Mouse (Mus musculus): ENCODE measurements around the gene 4930453N24Rik.

Gene 4930453N24Rik

GRCm38 (mm10) chr16:64770521-64771430, at the start of gene 4930453N24Rik:
4930453N24Rik (minus strand) TSS chr16:64771161.
- peak; percentile 69 to 74 for DNase-seq (ENCODE audit: low spot score in 2 of 2)

DNA sequence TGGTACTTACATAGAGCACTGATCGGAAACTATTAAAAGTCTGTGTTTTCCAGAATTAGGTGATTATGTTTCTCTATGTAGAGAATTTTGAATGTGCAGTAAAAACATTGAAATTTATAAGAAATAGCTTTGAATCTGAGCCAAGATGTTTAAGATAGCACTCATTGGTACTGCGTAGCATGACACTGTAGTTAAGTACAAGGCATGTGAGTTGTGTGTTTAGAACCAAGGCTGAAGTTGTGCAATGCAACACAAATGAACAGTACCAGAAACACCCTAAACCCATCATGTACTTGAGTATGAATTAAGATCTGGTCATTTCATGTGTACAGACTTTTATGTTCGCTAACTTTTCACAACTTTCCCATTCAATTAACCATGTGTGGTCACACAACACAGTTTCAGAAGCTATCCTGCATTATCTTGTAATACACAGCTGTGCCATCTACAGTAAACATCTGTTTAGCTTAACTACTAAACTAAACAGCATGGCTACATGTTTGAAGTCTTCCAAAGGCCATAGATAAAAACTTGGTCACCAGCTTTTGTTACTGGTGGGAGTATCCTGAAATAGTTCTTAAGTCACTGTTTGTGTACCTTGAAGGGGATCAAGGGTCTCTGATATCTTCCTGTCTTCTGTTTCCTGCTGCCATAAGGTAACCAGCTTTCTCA, 46.3 kb upstream of the 4930453N24Rik start:
- DNase-seq (ENCODE audit: low spot score in 2 of 2): no peak

DNA sequence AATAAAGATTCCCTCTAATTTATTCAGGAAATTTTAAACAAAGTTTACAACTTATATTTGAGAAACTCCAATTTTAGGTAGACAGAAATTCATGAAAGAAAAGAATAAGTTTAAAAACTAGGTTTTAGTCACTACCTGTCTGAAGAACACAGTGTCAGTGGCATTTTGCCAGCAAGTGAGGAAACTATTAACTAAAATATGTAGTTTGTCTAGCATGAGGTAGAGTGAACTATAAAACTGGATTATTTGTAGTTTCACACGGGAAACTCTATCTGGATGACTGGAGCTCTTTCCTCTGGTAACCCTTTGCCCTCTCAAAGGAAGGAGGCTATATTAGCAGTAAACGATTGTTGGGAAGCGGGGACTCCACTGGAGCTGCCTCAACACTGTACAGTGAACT, 32.1 kb upstream of the 4930453N24Rik start:
- no peak for DNase-seq (ENCODE audit: low spot score in 2 of 2)

GRCm38 (mm10) chr16:64801638-64802037, 30.7 kb upstream of the 4930453N24Rik start:
- DNase-seq (ENCODE audit: low spot score in 2 of 2): no peak

DNA sequence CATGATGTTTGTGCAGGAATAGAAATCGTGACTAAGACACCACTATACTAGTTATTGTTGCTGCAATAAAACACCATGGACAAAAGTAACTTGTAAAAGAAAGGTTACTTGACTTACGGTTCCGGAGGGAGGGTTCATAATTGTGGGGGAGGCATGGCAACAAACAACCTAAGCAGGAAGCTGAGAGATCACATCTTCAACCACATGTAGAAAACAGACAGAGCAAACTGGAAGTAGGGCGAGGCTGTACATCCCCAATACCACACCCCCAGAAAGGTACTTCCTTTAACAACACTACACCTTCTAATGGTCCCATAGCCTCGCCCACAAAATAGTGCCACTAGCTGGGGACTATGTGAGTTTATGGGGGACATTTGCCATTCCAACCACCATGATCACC, 29.4 kb upstream of the 4930453N24Rik start:
- DNase-seq (ENCODE audit: low spot score in 2 of 2): no peak

GRCm38 (mm10) chr16:64794802-64795201, 23.8 kb upstream of the 4930453N24Rik start:
- no peak for DNase-seq (ENCODE audit: low spot score in 2 of 2)

DNA sequence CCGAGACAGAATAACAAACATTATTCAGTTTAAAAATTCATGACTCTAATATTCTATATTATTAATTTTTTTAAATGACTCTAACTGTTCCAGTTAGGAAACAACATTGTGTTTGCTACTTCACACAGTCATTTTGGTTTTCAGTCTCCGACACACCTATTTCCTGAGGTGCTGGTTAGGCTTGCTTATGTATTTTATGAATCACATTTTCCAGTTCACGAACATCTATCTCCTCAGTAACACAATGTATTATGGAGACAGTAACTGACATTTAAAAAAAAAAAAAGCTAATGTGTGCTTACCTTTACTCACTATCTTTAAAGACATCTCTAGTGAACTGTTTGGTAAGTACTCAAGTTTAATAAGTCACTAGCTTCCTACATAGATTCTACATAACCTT, 18.7 kb upstream of the 4930453N24Rik start:
- DNase-seq (ENCODE audit: low spot score in 2 of 2): no peak

GRCm38 (mm10) chr16:64775516-64775915, 4.6 kb upstream of the 4930453N24Rik start:
- no peak for DNase-seq (ENCODE audit: low spot score in 2 of 2)

DNA sequence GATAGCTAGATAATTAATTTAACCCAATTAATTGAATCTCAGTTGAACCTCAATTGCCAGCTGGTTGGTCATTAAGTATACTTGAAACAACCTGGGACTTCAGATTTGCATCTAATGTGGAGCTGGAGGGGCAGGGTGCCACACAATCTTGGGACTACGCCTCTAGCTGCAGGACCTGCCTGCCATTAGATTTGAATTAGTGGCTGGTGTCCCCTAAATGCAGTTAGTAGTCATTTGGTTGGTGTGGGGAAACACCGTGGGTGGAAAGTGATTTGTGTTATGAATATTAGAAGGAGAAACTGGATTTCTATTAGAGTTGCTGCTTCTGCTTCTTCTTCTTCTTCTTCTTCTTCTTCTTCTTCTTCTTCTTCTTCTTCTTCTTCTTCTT, 464 bp upstream of the 4930453N24Rik start:
- DNase-seq (ENCODE audit: low spot score in 2 of 2): no peak

DNA sequence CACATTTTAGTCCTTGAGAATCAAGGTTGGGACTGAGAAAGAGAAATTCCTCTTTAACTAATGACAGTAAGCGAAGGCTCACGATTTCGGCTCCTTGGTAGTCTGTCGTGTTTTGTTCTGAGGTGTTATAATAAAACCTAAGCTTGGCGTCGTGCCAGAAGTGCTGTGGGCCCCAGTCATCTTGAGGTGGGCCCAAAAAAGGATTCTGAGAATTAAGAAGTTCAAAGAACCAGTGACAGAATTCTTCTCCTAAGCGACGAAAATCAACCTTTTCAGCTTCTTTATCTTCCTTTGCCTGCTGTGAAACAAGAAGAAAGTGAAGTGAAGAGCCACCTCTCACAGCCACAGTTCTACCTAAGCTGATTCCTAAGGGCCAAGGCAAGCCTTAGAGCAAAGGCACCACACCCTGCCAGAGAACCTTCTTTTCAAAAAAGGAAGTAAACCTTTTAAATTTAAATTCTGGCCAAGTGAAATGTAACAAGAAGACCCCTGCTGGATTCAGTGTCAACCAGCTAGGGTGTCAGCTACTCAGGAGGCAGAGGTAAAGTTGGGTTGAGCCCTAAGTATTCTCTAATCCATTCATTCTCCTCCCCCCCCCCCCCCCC, 4.2 kb downstream of the 4930453N24Rik start:
- DNase-seq (ENCODE audit: low spot score in 2 of 2): no peak

DNA sequence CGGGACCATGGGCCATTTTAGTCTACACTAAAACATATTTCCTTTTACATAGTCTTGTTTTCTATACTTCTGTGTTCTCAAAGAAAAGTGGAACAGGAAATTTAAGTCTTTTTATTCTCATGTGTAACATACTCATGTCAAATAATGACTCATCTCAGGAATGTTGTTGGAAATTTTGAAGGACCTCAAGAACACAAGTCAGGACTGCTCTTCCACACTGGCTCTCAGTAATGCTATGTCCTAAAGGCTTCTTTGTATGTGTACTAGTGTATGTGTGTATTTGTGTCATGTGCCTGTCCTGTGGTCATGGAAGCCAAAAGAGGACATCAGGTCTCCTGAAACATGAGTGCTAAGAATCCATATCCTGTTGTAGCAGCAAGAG, 11.7 kb downstream of the 4930453N24Rik start:
- no peak for DNase-seq (ENCODE audit: low spot score in 2 of 2)

DNA sequence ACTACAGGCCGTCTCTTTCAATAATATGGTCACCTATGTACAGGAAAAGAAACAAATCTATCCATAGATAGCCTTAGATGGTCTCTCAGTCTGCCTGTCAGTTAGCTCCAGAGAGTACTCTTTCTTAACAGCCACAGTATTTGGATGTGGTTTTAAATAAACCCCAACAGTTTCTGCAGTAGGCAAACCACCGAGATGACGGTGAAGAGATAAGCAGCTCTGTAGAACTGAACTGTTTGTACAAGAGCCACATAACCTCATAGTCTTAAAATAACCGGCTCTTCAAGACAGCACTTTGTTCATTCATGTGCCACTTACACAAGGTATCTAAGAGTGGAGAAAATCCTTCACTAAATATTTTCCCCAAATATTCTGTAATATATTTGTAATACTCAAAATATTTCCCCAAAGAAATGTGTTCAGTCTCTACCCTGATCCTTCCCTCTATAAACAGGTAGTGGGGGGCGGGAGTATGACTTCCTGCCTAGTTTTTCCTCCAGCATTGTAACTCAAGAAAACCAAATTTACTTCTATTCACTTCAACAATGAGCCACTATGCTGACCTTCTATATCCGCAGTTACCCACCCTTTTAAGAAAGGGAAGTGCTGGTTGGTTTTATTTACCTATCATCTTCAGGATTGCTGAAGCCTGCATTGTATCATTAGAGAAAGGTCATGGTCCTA, 12.3 kb downstream of the 4930453N24Rik start:
- DNase-seq (ENCODE audit: low spot score in 2 of 2): peak; percentile 37 to 56

- DNase-seq (ENCODE audit: low spot score in 2 of 2): peak; percentile 15 to 36
These were observed 13.1 kb downstream of the 4930453N24Rik start for GRCm38 (mm10) chr16:64757666-64758400.

DNA sequence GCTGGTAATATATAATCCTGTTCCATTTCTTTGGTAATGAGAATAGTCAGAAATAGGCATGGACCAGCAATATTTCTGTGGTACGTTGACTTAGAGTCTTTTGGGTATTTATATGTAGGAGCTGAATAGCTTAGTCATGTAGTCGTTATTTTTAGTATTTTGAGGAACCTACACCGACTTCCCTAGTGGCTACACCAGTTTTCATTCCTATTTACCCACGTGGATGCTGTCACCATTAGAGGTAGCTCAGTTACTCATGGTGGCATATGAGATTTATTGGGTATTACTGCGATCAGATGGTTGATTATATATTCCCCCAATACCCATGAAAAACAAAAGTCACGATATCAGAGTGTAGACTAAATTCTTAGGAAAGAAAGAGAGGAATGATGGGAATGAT, 14.6 kb downstream of the 4930453N24Rik start:
- no peak for DNase-seq (ENCODE audit: low spot score in 2 of 2)

- DNase-seq (ENCODE audit: low spot score in 2 of 2): no peak
These were observed 16.2 kb downstream of the 4930453N24Rik start for GRCm38 (mm10) chr16:64754743-64755139.

GRCm38 (mm10) chr16:64753990-64754742, 16.8 kb downstream of the 4930453N24Rik start:
- no peak for DNase-seq (ENCODE audit: low spot score in 2 of 2)

GRCm38 (mm10) chr16:64748237-64748636, 22.7 kb downstream of the 4930453N24Rik start:
- DNase-seq (ENCODE audit: low spot score in 2 of 2): peak; percentile 19 to 67

DNA sequence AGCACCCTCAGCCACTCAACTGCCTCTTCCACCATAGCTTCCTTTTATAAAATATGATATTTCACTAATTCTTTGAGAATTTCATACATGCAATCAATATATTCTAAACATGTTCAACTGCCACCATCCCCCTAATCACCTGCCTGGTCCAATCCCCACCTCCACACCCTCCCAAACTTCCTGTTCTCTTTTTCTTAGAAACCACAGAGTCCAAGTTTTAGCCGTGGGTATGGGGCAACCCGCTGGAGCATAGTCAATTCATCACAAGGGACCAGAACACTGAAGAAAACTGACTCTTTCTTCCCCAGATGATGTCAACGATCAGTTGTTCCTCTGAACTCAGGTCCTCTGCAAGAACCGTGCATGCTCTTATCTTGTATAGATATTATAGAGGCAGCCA, 25.9 kb downstream of the 4930453N24Rik start:
- no peak for DNase-seq (ENCODE audit: low spot score in 2 of 2)

DNA sequence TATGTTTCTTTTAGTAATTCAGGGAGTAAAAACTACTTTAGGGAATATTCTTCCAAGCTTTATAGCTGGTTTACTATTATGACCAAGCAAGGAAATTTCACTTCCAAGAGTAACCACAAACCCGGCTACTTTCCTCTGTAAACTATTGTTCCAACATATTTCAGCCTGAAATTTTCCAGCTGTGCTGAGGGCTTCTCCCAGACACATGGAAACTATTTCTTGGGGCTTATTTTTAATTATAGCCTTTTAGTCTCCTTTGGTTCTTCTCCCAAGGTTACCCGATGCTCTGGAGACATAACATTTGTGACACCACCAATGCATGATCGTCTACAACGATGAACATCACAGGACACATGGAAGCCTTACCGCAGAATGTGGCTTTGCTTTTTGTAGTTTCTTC, 33.7 kb downstream of the 4930453N24Rik start:
- no peak for DNase-seq (ENCODE audit: low spot score in 2 of 2)

DNA sequence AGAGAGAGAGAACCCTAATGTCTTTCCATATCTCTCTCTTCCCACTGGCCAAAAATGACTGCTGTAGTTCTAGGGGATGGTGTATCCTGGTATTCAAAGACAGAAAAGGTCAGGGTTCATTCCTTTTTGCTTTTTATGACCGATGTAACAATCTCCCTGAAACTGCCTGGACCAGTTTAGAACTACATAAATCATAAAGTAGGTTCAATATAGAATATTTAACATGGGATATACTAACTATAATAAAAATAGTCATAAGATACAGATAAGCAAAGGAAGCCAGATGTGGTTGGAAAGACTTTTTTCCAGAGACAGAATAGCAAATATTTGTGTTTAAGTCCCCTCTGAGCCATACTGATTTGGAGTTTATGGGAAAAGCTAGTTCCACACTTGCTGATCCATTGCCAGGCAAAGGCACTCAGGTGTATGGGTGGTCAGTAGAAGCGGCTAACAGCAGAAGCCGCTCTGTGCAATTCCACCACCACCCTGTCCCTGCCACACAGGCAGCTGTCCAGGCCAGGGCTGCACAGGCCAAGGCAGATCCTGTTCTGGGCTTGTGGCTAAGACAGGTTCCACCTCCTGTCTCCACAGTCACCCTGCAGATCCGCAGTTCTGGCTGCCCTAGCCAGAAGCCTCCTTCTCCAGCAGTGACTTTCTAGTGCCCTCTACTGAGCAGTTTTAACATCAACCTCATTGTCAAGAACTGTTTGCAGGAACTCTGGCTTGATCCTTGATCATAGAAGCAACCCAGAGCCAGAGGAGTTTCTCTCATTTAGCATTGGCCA, 47.5 kb downstream of the 4930453N24Rik start:
- DNase-seq (ENCODE audit: low spot score in 2 of 2): no peak
